Mouse (Mus musculus) lung, embryonic 15.5 days (tissue): ENCODE data around the gene Mapk3. TPM values are rescaled to one million over a fixed set of nuclear protein-coding genes. Genes with fewer than 3 reads are reported as not detected.
"Not testable (repeated sequence)": the region's sequence is repeated elsewhere in the genome, so short reads cannot be mapped to it uniquely, and the experiment has no call there.

Experiments
- ATAC-seq: fragments of 200-750 bp; cut with Nextera tagmentation; 2 replicates; pipeline ENCODE4 v1.8.0; 2017; ENCODE audit warnings: moderate number of reproducible peaks, borderline replicate concordance; ENCODE audit not compliant: low FRiP score, low TSS enrichment; ENCODE audit errors: extremely low read depth
- H3K27ac ChIP-seq: fragments of 300-500 bp; sonication (generic); 2 replicates; pipeline ENCODE4 v1.5.1; 2015; ENCODE audit warnings: moderate library complexity, mild to moderate bottlenecking, inconsistent platforms
- H3K27me3 ChIP-seq: fragments of 300-500 bp; sonication (generic); 2 replicates; pipeline ENCODE4 v1.6.1; 2015; ENCODE audit warnings: inconsistent platforms
- H3K36me3 ChIP-seq: fragments of 300-500 bp; sonication (generic); 2 replicates; pipeline ENCODE4 v1.6.1; 2015; ENCODE audit warnings: inconsistent platforms
- H3K4me1 ChIP-seq: fragments of 300-500 bp; sonication (generic); 2 replicates; pipeline ENCODE4 v1.6.1; 2015; ENCODE audit warnings: inconsistent platforms
- H3K4me2 ChIP-seq: fragments of 300-500 bp; sonication (generic); 2 replicates; pipeline ENCODE4 v1.6.1; 2015; ENCODE audit warnings: inconsistent platforms, mild to moderate bottlenecking, moderate library complexity
- H3K4me3 ChIP-seq: fragments of 300-500 bp; sonication (generic); 2 replicates; pipeline ENCODE4 v1.5.1; 2015; ENCODE audit warnings: mild to moderate bottlenecking, inconsistent platforms
- H3K9ac ChIP-seq: fragments of 300-500 bp; sonication (generic); 2 replicates; pipeline ENCODE4 v1.6.1; 2015; ENCODE audit warnings: inconsistent platforms
- H3K9me3 ChIP-seq: fragments of 300-500 bp; sonication (generic); 2 replicates; pipeline ENCODE4 v1.6.1; 2016; ENCODE audit warnings: inconsistent platforms
- WGBS: fragments of 180-500 bp; shearing (Covaris S2); methylation state at CpG from one replicate; pipeline ENCODE4 v1.1.7; 2015; 5-methylcytosine and 5-hydroxymethylcytosine counted together
- polyA plus RNA-seq: library from polyadenylated mRNA; unstranded; fragments of >200 nt; fragmentation: Nextera tagmentation; extraction: Ambion mirVana; gene quantifications from 2 replicates; pipeline ENCODE4 v1.2.1, GENCODE M21; 2015

The Mapk3 gene
- polyA plus RNA-seq, result 132 and 135 TPM in 2 replicates

DNA sequence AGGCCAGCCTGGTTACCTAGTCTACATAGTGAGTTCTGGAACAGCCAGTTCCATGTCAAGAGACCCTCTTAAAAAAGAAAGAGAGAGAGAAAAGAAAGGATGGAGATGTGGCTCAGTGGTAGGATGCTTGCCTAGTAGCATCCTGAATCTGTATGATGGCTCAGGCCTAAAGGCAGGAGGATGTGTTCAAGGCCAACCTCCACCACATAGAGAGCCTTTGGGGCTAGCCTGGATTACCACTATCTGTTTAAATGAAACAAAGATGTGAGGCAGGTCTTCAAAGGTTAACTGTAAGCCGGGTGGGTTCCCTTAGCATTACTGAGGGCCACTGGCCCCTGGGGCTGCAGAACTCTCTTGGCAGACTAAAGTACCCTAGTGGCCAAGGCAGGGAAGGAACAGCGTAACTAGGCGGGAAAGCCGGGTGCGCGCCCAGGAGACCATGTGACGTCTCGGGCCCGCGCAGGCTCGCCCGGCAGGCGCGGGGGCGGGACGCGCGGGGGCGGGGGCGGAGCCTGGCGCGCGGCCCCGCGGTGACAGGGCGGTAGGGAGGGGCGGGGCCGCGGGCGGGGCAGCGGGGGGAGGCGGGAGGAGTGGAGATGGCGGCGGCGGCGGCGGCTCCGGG lies at the start of gene Mapk3:
TSS of gene Mapk3 (plus strand) at position 552 of the 622 bp plus-strand sequence.
- peak; percentile 40 for ATAC-seq
- Histone ChIP-seq H3K4me1 (peaks cover 35% of the 10 kb centered on the region), H3K9me3 (no peaks in the 10 kb centered on the region), H3K9ac (peak within 1 kb of the TSS; percentile 90), H3K27me3 (no peaks in the 10 kb centered on the region), H3K36me3 (peaks cover 18% of the 10 kb centered on the region; the same call in 1 of the 2 replicates), H3K4me2 (peak within 1 kb of the TSS; percentile 82), H3K4me3 (peak within 1 kb of the TSS; percentile 89), H3K27ac (peak within 1 kb of the TSS; percentile 99)
- 1% methylated on average over 32 of the region's 38 CpGs for WGBS

GRCm38 (mm10) chr7:126710266-126710665 lies 49.1 kb upstream of the Mapk3 start:
- Histone ChIP-seq H3K27me3 (peaks cover 7% of the 10 kb centered on the region; the same call in 1 of the 2 replicates), H3K4me1 (no peaks in the 10 kb centered on the region), H3K9me3 (no peaks in the 10 kb centered on the region), H3K27ac (no peak overlapping the region), H3K4me2 (no peak overlapping the region), H3K4me3 (no peak overlapping the region), H3K36me3 (no peaks in the 10 kb centered on the region), H3K9ac (no peak overlapping the region)
- WGBS, result 83% methylated on average over 4 of the region's 4 CpGs
- no peak for ATAC-seq

DNA sequence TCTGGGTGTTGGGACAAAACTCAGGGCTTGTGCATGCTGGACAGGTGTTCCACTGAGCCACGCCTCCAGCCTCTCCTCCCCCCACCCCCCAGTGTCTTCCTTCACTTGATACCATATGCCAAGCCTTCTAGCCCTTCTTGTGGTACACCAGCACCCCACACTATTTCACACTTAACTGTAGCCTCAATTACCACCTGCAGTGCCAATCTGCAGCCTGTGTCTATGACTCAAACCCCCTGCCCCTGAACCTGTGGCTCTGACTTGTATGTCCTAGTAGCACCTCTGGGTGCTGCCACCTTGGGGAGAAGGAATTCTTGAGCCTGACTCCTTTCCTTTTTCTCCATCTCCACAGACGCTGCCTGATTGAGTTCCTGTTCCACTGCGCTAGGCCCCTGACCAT lies 47.5 kb upstream of the Mapk3 start:
- Histone ChIP-seq H3K9me3 (no peaks in the 10 kb centered on the region), H3K27ac (no peak overlapping the region), H3K4me2 (no peak overlapping the region), H3K4me3 (no peak overlapping the region), H3K9ac (no peak overlapping the region), H3K4me1 (no peaks in the 10 kb centered on the region), H3K27me3 (no peaks in the 10 kb centered on the region), H3K36me3 (no peaks in the 10 kb centered on the region)
- WGBS, result 64% methylated on average over 3 of the region's 3 CpGs
- no peak for ATAC-seq

GRCm38 (mm10) chr7:126715679-126716078 lies 43.7 kb upstream of the Mapk3 start:
- no peaks in the 10 kb centered on the region for H3K27me3 ChIP-seq
- H3K36me3 ChIP-seq, result no peaks in the 10 kb centered on the region
- H3K9me3 ChIP-seq, result no peaks in the 10 kb centered on the region
- no peak overlapping the region for H3K4me2 ChIP-seq
- WGBS, result 79% methylated on average over 4 of the region's 4 CpGs
- H3K4me1 ChIP-seq, result no peaks in the 10 kb centered on the region; the same call in 1 of the 2 replicates
- no peak overlapping the region for H3K4me3 ChIP-seq
- H3K27ac ChIP-seq, result no peak overlapping the region
- no peak overlapping the region for H3K9ac ChIP-seq
- no peak for ATAC-seq

DNA sequence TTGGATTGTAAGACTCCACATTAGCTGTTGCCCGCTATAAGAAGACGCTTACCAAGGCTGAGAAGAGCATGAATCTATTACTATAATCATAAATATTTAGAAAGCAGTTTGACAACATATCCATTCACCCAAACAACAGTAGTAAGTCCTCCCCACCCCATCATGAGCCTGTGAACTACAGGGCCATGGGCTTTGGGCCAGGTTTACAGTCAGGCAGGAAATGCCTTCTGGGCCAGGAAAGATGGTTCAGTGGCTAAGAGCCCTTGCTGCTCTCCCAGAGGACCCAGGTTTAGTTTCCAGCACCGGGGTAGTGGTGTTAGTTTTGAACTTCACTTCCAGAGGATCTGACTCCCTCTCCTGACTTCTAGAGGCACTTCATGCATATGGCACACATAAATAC lies 41.8 kb upstream of the Mapk3 start:
- no peak for ATAC-seq
- WGBS, result 51% methylated on average over 3 of the region's 3 CpGs
- Histone ChIP-seq H3K9ac (no peak overlapping the region), H3K9me3 (no peaks in the 10 kb centered on the region), H3K4me2 (no peak overlapping the region), H3K27me3 (no peaks in the 10 kb centered on the region), H3K4me3 (no peak overlapping the region), H3K4me1 (no peaks in the 10 kb centered on the region; the same call in 1 of the 2 replicates), H3K27ac (no peak overlapping the region), H3K36me3 (no peaks in the 10 kb centered on the region)

DNA sequence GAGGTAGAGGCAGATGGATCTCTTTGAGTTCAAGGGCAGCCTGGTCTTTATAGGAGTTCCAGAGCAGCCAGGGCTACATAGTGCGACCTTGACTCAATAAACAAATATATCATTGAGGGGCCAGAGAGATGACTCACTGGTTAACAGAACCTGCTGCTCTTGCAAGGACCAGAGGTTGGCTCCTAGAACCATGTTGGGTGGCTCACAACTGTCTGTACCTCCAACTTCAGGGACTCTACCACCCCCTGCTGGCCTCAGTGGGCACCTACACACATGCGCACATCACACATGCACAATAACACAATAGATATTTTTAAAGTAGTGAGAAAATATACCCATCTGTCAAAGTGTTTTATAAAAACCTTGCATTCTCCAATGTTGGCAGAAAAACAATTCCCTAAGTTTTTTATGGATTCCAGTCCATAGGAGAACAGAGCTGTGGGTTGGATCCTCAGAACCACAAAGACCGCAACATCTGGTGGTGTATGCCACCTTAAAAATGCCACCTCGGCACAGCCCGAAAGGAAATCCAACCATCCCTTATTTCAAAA lies 40.5 kb upstream of the Mapk3 start:
- Histone ChIP-seq H3K36me3 (no peaks in the 10 kb centered on the region), H3K4me2 (no peak overlapping the region), H3K9ac (no peak overlapping the region), H3K4me3 (no peak overlapping the region), H3K4me1 (no peaks in the 10 kb centered on the region; the same call in 1 of the 2 replicates), H3K27me3 (no peaks in the 10 kb centered on the region), H3K9me3 (no peaks in the 10 kb centered on the region), H3K27ac (no peak overlapping the region)
- ATAC-seq, result no peak
- WGBS, result 94% methylated on average over 5 of the region's 5 CpGs

- no peak overlapping the region for H3K4me3 ChIP-seq
- H3K36me3 ChIP-seq, result no peaks in the 10 kb centered on the region
- H3K27ac ChIP-seq, result no peak overlapping the region
- no peak for ATAC-seq
- H3K27me3 ChIP-seq, result no peaks in the 10 kb centered on the region
- no peak overlapping the region for H3K9ac ChIP-seq
- WGBS, result 93% methylated on average over 13 of the region's 13 CpGs
- no peaks in the 10 kb centered on the region; the same call in 1 of the 2 replicates for H3K4me1 ChIP-seq
- no peaks in the 10 kb centered on the region for H3K9me3 ChIP-seq
- no peak overlapping the region for H3K4me2 ChIP-seq
These were observed 37.8 kb upstream of the Mapk3 start for GRCm38 (mm10) chr7:126721635-126722034.

DNA sequence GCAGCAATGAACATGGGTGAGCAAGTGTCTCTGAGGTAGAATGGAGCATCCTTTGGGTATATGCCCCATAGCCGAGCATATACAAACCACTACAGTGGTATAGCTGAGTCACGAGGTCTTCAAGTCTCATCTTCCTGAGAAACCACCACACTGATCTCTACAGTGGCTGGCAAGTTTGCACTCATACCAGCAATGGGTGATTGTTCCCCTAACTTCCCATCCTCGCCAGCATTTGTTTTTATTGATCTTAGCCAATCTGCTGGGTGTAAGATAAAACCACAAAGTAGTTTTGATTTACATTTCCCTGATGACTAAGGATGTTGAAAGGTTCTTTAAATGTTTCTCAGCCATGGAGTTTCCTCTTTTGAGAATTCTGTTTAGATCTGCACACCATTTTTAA lies 34.3 kb upstream of the Mapk3 start:
- no peaks in the 10 kb centered on the region for H3K36me3 ChIP-seq
- H3K27me3 ChIP-seq, result no peaks in the 10 kb centered on the region
- H3K9me3 ChIP-seq, result no peaks in the 10 kb centered on the region
- H3K4me3 ChIP-seq, result no peak overlapping the region
- H3K4me1 ChIP-seq, result no peaks in the 10 kb centered on the region
- WGBS, result 58% methylated on average over 3 of the region's 3 CpGs
- no peak overlapping the region for H3K27ac ChIP-seq
- no peak overlapping the region for H3K4me2 ChIP-seq
- ATAC-seq, result no peak
- H3K9ac ChIP-seq, result no peak overlapping the region

DNA sequence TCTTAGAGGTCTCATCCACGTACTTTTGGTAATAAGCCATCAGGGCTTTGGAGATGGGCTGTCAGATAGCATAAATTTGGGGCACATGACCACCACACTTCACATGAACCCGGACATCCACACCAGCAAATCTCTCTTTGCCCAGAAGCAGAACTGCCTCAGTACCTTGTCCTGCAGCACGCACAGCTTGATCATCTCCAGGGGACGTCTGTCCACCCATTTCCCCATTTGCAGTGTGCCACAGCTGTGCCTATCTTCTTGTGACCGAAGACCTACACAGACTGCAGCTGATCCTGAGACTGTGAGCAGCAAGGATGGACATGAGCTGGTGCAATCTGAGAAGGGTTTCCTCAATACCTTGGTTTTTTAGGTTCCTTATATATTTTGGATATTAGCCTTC lies 33.7 kb upstream of the Mapk3 start:
- H3K9ac ChIP-seq, result no peak overlapping the region
- H3K36me3 ChIP-seq, result no peaks in the 10 kb centered on the region
- no peak overlapping the region for H3K4me3 ChIP-seq
- H3K27me3 ChIP-seq, result no peaks in the 10 kb centered on the region
- no peak overlapping the region for H3K4me2 ChIP-seq
- no peak overlapping the region for H3K27ac ChIP-seq
- no peak for ATAC-seq
- H3K9me3 ChIP-seq, result no peaks in the 10 kb centered on the region
- WGBS, result 73% methylated on average over 5 of the region's 5 CpGs
- H3K4me1 ChIP-seq, result no peaks in the 10 kb centered on the region

DNA sequence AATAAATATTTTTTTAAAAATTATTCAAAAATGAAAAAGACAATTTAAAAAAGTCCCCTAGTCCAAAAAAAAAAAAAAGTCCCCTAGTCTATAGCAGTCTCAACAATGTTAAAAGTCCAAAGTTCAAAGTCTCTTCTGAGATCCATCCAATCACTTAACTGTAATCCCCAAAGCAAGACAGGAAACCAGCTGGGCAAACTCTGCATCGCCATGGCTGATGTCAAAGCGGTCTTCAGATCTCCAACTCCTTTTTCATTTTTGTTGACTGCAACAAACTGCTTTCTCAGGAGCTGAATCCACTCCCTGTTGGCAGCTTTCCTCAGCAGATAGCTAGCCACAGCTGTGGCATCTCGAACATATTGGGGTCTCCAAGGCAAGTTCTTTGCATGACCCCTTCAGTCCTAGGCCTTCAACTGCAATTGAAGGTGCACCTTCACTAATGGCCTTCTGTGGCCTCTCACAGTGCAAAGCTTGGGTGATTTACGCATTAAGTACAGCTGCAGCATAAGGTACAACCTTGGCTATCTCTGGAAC lies 29.1 kb upstream of the Mapk3 start:
- H3K4me3 ChIP-seq, H3K4me1 ChIP-seq, H3K27me3 ChIP-seq, H3K9me3 ChIP-seq, H3K4me2 ChIP-seq, H3K9ac ChIP-seq, H3K36me3 ChIP-seq: not testable (repeated sequence)
- 46% methylated on average over 4 of the region's 4 CpGs for WGBS
- ATAC-seq, result peak; percentile 76; the same call in 1 of the 2 replicates
- 0 out of 2 replicates have a peak overlapping the region, but pooled peaks have one; percentile 12 for H3K27ac ChIP-seq

DNA sequence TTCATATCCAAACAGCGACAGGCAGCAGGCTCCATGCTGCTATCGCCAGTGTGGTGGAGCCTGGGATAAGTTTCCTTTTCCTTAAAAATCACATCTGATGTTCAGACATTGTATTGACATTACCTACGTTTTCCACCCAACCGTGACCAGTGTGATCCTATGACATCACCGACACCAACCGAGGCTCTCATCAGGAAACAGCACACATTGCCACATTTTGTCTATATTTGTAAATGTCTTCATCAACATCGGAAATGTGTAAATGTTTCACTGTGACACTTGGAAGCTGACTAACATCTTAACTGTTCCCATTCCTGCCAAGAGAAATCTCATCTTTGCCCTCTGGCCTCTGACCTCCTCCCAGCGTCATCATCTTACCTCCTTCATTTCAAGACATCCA lies 23.3 kb upstream of the Mapk3 start:
- Histone ChIP-seq H3K4me2 (no peak overlapping the region), H3K27ac (no peak overlapping the region), H3K36me3 (no peaks in the 10 kb centered on the region), H3K4me1 (peaks cover 4% of the 10 kb centered on the region; the same call in 1 of the 2 replicates), H3K27me3 (no peaks in the 10 kb centered on the region), H3K9ac (no peak overlapping the region), H3K4me3 (no peak overlapping the region), H3K9me3 (no peaks in the 10 kb centered on the region)
- ATAC-seq, result no peak
- WGBS, result 69% methylated on average over 8 of the region's 8 CpGs

DNA sequence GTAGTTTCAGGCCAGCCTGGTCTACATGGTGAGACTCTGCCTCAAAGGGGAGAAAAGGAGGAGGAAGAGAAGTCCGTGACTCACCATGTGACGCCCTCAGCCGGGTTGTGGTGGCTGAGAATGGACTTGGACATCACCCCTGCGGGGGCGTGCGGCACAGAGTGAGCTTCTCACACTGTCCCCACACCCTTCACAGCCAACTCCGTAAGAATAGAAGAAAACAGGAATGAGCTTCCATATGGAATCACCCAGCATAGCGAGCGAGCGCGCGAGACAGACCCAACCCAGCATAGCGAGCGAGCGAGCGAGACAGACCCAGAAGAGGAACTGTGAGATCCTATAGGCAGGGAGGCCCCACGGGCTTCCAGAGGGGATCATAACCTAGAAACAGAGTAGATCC lies 19.9 kb upstream of the Mapk3 start:
- H3K27ac ChIP-seq, result no peak overlapping the region
- ATAC-seq, result no peak
- no peaks in the 10 kb centered on the region for H3K9me3 ChIP-seq
- H3K4me1 ChIP-seq, result peaks cover 4% of the 10 kb centered on the region; the same call in 1 of the 2 replicates
- 78% methylated on average over 17 of the region's 17 CpGs for WGBS
- no peak overlapping the region for H3K4me3 ChIP-seq
- no peaks in the 10 kb centered on the region for H3K27me3 ChIP-seq
- no peaks in the 10 kb centered on the region for H3K36me3 ChIP-seq
- no peak overlapping the region for H3K4me2 ChIP-seq
- H3K9ac ChIP-seq, result no peak overlapping the region
